Mouse (Mus musculus): ENCODE measurements at regions not wholly inside any gene's neighbourhood (a gene's known extent, or its start where the extent isn't known, plus 50 kb on each side); places are given as distances from the start of the nearest gene placed in this dataset.

- H3K36me3 ChIP-seq (ENCODE audit: control insufficient read depth, insufficient read depth, low read length, poor library complexity, severe bottlenecking) = no peaks in the 10 kb centered on the region
- H3K9me3 ChIP-seq (ENCODE audit: control insufficient read depth, insufficient read depth, low read depth, low read length) = no peaks in the 10 kb centered on the region
- in situ Hi-C loops (cut with MboI; ENCODE audit: low sequenced_read_pairs in 2 of 2, unreplicated experiment in 2 of 2) = no loop called here
- TF ChIP-seq ZNF384 (IDR thresholded peaks at IDR 0.05; ENCODE audit: low read depth, low read length) (no peak), ZC3H11A (IDR thresholded peaks at IDR 0.05; ENCODE audit: borderline replicate concordance, low read depth, low read length) (no peak), HCFC1 (IDR thresholded peaks at IDR 0.05; ENCODE audit: borderline replicate concordance, insufficient read depth, low read length) (no peak), CHD2 (IDR thresholded peaks at IDR 0.05; ENCODE audit: low read depth, low read length) (no peak), MAFK (IDR thresholded peaks at IDR 0.05; ENCODE audit: insufficient read depth, low read depth, low read length) (no peak)
- DNase-seq (ENCODE audit: low read depth, low spot score) = no peak
- no peak overlapping the region for H3K9ac ChIP-seq (ENCODE audit: insufficient read depth, low read depth, low read length, poor library complexity, severe bottlenecking)
- peaks cover 0 to 3% of the 10 kb centered on the region in 2 experiments; a peak in 3 of 4 replicates for H3K4me1 ChIP-seq (ENCODE audit: control insufficient read depth in 2 of 2, insufficient read depth in 2 of 2, low read length in 2 of 2, poor library complexity in 1 of 2)
- no peak overlapping the region for H3K27ac ChIP-seq (ENCODE audit: insufficient read depth, low read depth, low read length, poor library complexity, severe bottlenecking)
- no peak overlapping the region for H3K4me3 ChIP-seq (ENCODE audit: insufficient read depth in 1 of 2, low read depth in 1 of 2, low read length in 2 of 2, poor library complexity in 1 of 2, severe bottlenecking in 1 of 2)
Observed at GRCm38 (mm10) chr3:38567946-38568595, 83.4 kb upstream of the Ankrd50 start.

GRCm38 (mm10) chr3:38566576-38566975, 81.9 kb upstream of the Ankrd50 start:
- no peak overlapping the region for H3K27ac ChIP-seq (ENCODE audit: insufficient read depth, low read depth, low read length, poor library complexity, severe bottlenecking)
- DNase-seq (ENCODE audit: low read depth, low spot score) = no peak
- H3K36me3 ChIP-seq (ENCODE audit: control insufficient read depth, insufficient read depth, low read length, poor library complexity, severe bottlenecking) = no peaks in the 10 kb centered on the region
- H3K4me3 ChIP-seq (ENCODE audit: insufficient read depth in 1 of 2, low read depth in 1 of 2, low read length in 2 of 2, poor library complexity in 1 of 2, severe bottlenecking in 1 of 2) = no peak overlapping the region
- H3K4me1 ChIP-seq (ENCODE audit: control insufficient read depth in 2 of 2, insufficient read depth in 2 of 2, low read length in 2 of 2, poor library complexity in 1 of 2) = peaks cover 0 to 3% of the 10 kb centered on the region in 2 experiments; a peak in 3 of 4 replicates
- in situ Hi-C loops (cut with MboI; ENCODE audit: low sequenced_read_pairs in 2 of 2, unreplicated experiment in 2 of 2) = no loop called here
- H3K9ac ChIP-seq (ENCODE audit: insufficient read depth, low read depth, low read length, poor library complexity, severe bottlenecking) = no peak overlapping the region
- TF ChIP-seq ZNF384 (IDR thresholded peaks at IDR 0.05; ENCODE audit: low read depth, low read length) (no peak), HCFC1 (IDR thresholded peaks at IDR 0.05; ENCODE audit: borderline replicate concordance, insufficient read depth, low read length) (no peak), CHD2 (IDR thresholded peaks at IDR 0.05; ENCODE audit: low read depth, low read length) (no peak), MAFK (IDR thresholded peaks at IDR 0.05; ENCODE audit: insufficient read depth, low read depth, low read length) (no peak), ZC3H11A (IDR thresholded peaks at IDR 0.05; ENCODE audit: borderline replicate concordance, low read depth, low read length) (no peak)
- no peaks in the 10 kb centered on the region for H3K9me3 ChIP-seq (ENCODE audit: control insufficient read depth, insufficient read depth, low read depth, low read length)

GRCm38 (mm10) chr3:38564844-38565243, 80.2 kb upstream of the Ankrd50 start:
- no peak overlapping the region for H3K27ac ChIP-seq (ENCODE audit: insufficient read depth, low read depth, low read length, poor library complexity, severe bottlenecking)
- TF ChIP-seq ZC3H11A (IDR thresholded peaks at IDR 0.05; ENCODE audit: borderline replicate concordance, low read depth, low read length) = no peak
- H3K4me3 ChIP-seq (ENCODE audit: insufficient read depth in 1 of 2, low read depth in 1 of 2, low read length in 2 of 2, poor library complexity in 1 of 2, severe bottlenecking in 1 of 2) = no peak overlapping the region
- in situ Hi-C loops (cut with MboI; ENCODE audit: low sequenced_read_pairs in 2 of 2, unreplicated experiment in 2 of 2) = no loop called here
- H3K9me3 ChIP-seq (ENCODE audit: control insufficient read depth, insufficient read depth, low read depth, low read length) = no peaks in the 10 kb centered on the region
- H3K4me1 ChIP-seq (ENCODE audit: control insufficient read depth in 2 of 2, insufficient read depth in 2 of 2, low read length in 2 of 2, poor library complexity in 1 of 2) = peaks cover 0 to 3% of the 10 kb centered on the region in 2 experiments; a peak in 3 of 4 replicates
- no peak overlapping the region for H3K9ac ChIP-seq (ENCODE audit: insufficient read depth, low read depth, low read length, poor library complexity, severe bottlenecking)
- no peak for DNase-seq (ENCODE audit: low read depth, low spot score)
- no peaks in the 10 kb centered on the region for H3K36me3 ChIP-seq (ENCODE audit: control insufficient read depth, insufficient read depth, low read length, poor library complexity, severe bottlenecking)

- TF ChIP-seq HCFC1 (IDR thresholded peaks at IDR 0.05; ENCODE audit: borderline replicate concordance, insufficient read depth, low read length) (no peak), ZNF384 (IDR thresholded peaks at IDR 0.05; ENCODE audit: low read depth, low read length) (no peak), CHD2 (IDR thresholded peaks at IDR 0.05; ENCODE audit: low read depth, low read length) (no peak), MAFK (IDR thresholded peaks at IDR 0.05; ENCODE audit: insufficient read depth, low read depth, low read length) (no peak), ZC3H11A (IDR thresholded peaks at IDR 0.05; ENCODE audit: borderline replicate concordance, low read depth, low read length) (no peak)
- Histone ChIP-seq H3K4me1 (ENCODE audit: control insufficient read depth in 2 of 2, insufficient read depth in 2 of 2, low read length in 2 of 2, poor library complexity in 1 of 2) (peaks cover 0 to 3% of the 10 kb centered on the region in 2 experiments; a peak in 3 of 4 replicates), H3K27ac (ENCODE audit: insufficient read depth, low read depth, low read length, poor library complexity, severe bottlenecking) (no peak overlapping the region), H3K36me3 (ENCODE audit: control insufficient read depth, insufficient read depth, low read length, poor library complexity, severe bottlenecking) (no peaks in the 10 kb centered on the region), H3K9me3 (ENCODE audit: control insufficient read depth, insufficient read depth, low read depth, low read length) (no peaks in the 10 kb centered on the region), H3K9ac (ENCODE audit: insufficient read depth, low read depth, low read length, poor library complexity, severe bottlenecking) (no peak overlapping the region), H3K4me3 (ENCODE audit: insufficient read depth in 1 of 2, low read depth in 1 of 2, low read length in 2 of 2, poor library complexity in 1 of 2, severe bottlenecking in 1 of 2) (no peak overlapping the region)
- no peak for DNase-seq (ENCODE audit: low read depth, low spot score)
- in situ Hi-C loops (cut with MboI; ENCODE audit: low sequenced_read_pairs in 2 of 2, unreplicated experiment in 2 of 2) = no loop called here
Observed at GRCm38 (mm10) chr3:38564364-38564763, 79.7 kb upstream of the Ankrd50 start.

- no peak for DNase-seq (ENCODE audit: low read depth, low spot score)
- no peak for TF ChIP-seq MAFK (IDR thresholded peaks at IDR 0.05; ENCODE audit: insufficient read depth, low read depth, low read length)
- TF ChIP-seq HCFC1 (IDR thresholded peaks at IDR 0.05; ENCODE audit: borderline replicate concordance, insufficient read depth, low read length) = no peak
- Histone ChIP-seq H3K4me1 (ENCODE audit: control insufficient read depth in 2 of 2, insufficient read depth in 2 of 2, low read length in 2 of 2, poor library complexity in 1 of 2) (peaks cover 0 to 3% of the 10 kb centered on the region in 2 experiments; a peak in 1 of 4 replicates), H3K27ac (ENCODE audit: insufficient read depth, low read depth, low read length, poor library complexity, severe bottlenecking) (no peak overlapping the region), H3K9me3 (ENCODE audit: control insufficient read depth, insufficient read depth, low read depth, low read length) (no peaks in the 10 kb centered on the region), H3K9ac (ENCODE audit: insufficient read depth, low read depth, low read length, poor library complexity, severe bottlenecking) (no peak overlapping the region), H3K4me3 (ENCODE audit: insufficient read depth in 1 of 2, low read depth in 1 of 2, low read length in 2 of 2, poor library complexity in 1 of 2, severe bottlenecking in 1 of 2) (no peak overlapping the region), H3K36me3 (ENCODE audit: control insufficient read depth, insufficient read depth, low read length, poor library complexity, severe bottlenecking) (no peaks in the 10 kb centered on the region)
- in situ Hi-C loops (cut with MboI; ENCODE audit: low sequenced_read_pairs in 2 of 2, unreplicated experiment in 2 of 2) = no loop called here
Observed at GRCm38 (mm10) chr3:38561186-38561585, 76.5 kb upstream of the Ankrd50 start.
